Mouse (Mus musculus) left cerebral cortex, adult 11 months (tissue): ENCODE measurements around the gene Apold1.

ENCODE experiments used
- DNase-seq: peaks from one replicate; pipeline ENCODE4 v3.0.0; 2022; ENCODE audit warnings: low spot score

Gene Apold1

DNA sequence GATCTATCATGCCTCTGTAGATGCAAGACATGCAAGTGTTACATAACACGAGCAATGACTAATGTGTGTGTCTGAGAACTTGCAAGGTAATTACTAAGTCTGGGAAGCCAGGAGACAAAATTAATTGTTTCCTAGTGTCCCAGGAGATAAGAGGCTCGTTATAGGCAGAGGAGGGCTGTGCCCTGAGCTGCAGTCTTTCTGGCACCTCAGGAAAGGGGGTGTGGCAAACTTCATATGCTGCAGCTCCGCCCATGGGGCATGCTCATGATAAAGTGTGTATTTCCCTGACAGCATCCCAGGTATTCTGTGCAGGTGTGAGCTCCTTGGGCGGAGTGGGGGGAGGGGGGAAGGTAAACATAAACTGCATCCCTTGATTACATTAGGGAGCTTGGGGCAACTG is 9.4 kb upstream of the Apold1 start:
- DNase-seq: no peak

DNA sequence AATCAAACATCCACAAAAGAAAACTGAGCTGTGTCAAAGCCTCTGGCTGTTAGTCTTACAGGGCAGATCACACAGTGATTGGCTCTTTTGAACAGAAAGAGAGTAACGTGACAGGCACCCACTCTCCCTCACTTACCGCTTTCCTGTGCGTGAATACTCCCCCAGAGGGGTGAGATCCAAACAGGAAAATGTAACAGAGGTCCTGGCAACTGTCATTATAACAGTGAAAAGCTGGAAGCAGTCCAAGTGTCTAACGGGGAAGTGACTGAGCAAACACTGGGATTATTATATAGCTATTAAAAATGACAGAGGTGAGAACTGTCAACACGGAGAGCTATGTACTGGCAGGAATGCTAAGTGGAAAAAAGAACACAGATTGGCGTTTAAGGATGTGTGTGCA is 4.9 kb upstream of the Apold1 start:
- DNase-seq: no peak

DNA sequence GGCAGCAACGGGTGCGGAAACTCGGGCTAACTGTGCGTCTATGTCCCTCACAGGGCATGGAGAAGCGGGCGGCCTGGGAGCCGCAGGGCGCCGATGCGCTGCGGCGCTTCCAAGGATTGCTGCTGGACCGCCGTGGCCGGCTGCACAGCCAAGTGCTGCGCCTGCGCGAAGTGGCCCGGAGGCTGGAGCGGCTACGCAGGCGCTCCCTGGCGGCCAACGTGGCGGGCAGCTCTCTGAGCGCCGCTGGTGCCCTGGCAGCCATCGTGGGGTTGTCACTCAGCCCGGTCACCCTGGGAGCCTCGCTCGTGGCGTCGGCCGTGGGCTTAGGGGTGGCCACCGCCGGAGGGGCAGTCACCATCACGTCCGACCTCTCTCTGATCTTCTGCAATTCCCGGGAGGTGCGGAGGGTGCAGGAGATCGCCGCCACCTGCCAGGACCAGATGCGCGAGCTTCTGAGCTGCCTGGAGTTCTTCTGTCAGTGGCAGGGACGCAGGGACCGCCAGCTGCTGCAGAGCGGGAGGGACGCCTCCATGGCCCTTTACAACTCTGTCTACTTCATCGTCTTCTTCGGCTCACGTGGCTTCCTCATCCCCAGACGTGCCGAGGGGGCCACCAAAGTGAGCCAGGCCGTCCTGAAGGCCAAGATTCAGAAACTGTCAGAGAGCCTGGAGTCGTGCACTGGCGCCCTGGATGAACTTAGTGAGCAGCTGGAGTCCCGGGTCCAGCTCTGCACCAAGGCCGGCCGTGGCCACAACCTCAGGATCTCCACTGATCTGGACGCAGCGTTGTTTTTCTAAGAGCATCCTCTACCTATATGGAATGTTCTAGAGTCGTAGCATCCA is 2.2 kb downstream of the Apold1 start:
- peak; percentile 77 for DNase-seq

DNA sequence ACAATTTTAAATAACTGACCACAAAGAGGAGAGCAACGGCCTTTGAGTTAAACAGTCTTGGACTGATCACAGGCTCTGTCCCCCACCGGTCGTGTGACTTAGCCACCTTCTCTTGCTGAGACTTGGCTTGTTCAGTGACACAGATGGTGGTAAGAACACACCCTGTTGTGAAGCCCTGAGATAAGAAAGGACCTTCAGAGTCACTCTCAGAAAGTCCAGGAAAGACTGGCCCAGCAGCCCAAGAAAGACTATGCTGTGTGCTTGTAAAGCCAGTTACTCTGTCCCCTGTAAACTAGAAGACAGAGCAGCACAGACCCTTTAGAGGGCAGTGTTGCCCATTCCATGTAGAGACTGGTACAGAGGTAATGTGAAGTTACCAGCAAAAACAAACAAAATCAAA is 3.2 kb downstream of the Apold1 start:
- DNase-seq: no peak

DNA sequence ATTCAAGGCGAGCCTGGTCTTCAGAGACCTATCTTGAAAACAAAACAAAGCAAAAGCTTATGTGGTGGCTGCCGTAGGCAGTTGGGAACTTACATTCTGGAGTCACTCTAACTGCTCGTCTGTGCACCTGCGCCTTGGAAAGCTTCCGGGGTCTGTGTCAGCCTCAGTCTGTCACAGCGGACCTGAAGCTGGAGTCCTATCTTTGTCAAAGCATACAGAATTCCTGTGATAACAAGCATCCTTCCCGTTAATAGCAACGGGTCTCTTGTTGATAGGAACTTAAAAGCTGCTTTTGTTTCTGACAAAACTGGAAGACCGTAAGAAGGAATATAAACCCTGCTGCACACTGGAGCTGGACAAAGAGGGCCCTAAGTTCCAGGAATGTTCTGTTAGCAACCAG is 6.9 kb downstream of the Apold1 start:
- no peak for DNase-seq

DNA sequence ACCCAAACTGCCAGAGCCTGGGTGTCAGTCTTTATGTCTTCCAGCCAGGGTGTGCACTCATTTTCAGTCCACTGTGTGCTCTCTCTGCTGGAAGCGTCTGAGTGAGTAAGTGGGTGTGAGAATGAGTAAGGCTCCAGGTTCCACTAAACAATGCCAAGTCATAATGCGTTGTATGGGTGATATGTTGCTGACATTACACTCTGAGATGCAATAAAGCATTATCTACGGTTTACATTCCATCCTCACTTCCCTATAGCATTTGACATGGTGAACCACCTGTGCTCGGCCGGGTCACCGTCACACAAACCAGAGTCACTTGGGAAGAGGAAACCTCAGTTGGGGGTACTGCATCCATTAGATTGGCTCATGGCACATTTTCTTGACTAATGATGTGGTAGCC is 9.2 kb downstream of the Apold1 start:
- no peak for DNase-seq

DNA sequence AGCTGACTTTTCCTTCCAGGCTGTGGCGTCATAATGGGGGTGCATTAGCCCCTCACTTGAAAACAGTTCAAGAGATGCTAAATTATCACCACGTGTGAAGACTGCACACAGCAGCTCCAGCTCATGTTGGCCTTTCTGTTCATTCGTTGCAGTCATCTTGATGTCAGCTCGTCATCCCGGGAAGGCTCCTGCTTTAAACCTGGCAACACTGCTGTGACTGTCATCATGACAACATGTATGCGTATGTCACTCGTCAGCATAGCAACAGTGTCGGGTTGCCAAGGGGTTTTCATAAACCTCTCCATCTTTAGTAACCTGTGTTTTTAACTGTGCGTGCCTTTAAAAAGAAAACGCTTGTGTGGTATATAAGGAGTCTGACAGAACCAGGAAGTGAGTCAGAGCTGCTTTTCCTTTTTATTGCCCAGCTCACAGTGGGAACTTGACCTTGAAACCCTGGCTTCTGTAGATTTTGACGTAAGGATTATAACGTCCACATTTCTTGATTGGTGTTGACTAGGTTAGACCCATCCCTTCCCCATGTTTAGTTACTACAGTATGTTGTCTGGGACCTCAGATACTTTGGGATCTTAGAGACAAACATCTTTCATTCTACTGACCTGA is 12.6 kb downstream of the Apold1 start:
- no peak for DNase-seq

DNA sequence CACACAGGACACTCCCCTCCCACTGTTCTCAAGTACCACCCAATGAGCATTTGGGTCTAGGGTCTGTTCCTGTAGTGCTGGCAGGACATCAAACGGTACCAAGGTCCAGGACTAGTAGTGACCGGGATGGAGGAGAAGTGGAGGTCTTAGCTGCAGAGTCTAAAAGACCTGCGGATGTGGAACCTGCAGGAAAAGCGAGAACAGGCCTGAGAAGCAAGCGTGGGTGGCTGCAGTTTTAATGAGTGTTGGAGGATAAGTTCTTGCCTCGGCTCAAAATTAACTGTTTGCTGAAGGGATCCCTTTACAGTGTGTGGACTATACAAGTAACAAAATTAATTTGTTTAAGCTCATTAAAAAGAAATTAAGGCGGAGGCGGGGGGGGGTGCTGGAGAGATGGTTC is 13.5 kb downstream of the Apold1 start:
- DNase-seq: no peak

DNA sequence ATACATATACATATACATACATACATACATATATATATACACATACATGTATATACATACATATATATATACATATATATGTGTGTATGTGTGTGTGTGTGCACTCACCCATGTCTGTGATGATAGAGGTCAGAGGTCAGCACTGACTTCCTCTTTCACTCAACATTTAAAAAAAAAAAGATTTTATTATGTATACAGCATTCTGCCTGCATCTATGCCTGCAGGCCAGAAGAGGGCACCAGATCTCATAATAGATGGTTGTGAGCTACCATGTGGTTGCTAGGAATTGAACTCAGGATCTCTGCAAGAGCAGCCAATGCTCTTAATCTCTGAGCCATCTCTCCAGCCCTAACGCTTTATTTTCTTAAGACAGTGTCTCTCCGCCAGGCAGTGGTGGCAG is 15.4 kb downstream of the Apold1 start:
- no peak for DNase-seq

DNA sequence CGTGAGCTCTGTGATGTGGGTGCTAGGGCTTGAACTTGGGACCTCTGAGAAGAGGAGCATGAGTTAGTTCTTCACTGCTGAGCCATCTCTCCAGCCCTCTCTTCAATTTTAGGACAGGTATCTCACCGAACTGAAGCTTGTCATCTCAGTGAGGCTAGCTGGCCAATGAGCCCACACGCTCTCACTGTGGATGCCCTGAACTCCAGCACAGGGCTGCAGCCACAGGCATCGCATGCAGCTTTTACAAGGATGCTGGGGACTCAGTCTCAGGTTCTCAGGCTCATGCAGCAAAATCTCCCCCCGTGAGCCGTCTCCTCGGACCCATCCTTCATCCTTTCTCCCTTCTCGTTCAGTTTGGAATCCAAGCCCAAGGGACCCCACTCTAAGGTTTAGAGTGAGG is 16.6 kb downstream of the Apold1 start:
- DNase-seq: no peak

DNA sequence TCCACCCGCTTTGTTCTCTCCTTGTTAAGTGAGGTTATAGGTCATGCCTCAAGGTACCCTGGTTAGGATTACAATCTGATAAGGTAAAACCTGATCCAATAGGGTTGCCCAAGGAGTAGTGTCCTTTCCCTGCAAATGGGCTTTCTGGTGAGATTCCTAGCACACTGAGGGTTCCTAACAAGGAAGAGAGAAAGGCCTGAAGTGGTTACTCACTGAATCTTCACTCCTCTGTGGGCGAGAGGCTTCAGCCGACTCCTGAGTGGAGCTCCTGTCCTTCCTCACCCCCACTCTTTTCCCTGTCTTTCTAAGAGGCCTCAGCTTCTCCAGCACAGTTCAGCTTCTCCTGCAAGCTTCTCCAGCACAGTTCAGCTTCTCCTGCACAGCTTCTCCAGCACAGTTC is 17.3 kb downstream of the Apold1 start:
- DNase-seq: no peak

DNA sequence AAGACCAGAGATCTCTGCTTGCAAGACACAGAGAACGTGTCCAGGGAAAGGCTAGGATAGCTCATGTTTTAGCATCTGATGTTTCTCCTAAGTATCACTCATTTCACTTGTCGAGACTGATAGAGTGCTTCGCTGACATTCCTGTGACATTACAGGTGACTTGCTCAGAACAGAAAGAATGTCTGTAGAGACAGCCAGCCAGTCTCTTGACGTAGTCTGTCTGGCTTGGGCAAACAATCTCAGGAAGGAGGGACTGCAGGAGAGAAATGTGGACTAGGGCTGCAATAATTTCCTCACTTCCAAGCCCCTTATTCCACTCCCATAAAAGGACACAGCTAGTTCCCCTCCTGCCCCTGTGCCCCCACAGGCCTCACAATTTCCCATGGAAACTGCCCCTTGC is 18.8 kb downstream of the Apold1 start:
- no peak for DNase-seq

DNA sequence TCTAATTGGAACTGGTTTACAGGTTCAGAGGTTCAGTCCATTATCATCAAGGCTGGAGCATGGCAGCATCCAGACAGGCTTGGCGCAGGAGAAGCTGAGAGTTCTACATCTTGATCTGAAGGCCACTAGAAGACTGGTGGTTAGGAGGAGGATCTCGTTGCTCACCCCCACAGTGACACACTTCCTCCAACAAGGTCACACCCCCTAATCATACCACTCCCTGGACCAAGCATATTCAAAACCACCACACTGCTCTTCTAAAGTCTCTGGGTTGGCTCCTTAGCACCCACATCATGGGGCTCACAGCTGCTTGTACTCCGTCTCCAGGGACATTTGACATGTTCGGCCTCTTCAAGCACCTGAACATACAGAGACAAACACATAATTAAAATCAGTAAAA is 20.5 kb downstream of the Apold1 start:
- no peak for DNase-seq

DNA sequence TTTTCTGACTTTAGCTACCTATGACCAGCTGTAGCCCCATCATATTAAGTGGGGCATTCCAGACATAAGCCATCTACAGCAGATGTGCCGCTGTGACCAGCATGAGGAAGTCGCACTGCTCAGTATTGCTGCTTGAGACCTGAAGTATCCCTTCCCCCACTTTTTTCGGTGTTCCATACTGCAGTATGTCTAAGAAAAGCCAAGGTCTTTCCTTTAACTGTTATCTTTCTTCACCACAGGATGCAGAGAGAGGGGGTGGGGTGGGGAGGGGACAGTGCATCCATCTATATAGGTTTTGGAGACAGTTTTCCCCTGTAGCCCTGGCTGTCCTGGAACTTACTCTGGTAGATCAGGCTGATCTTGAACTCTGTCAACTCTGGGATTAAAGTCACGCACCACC is 24.9 kb downstream of the Apold1 start:
- no peak for DNase-seq

DNA sequence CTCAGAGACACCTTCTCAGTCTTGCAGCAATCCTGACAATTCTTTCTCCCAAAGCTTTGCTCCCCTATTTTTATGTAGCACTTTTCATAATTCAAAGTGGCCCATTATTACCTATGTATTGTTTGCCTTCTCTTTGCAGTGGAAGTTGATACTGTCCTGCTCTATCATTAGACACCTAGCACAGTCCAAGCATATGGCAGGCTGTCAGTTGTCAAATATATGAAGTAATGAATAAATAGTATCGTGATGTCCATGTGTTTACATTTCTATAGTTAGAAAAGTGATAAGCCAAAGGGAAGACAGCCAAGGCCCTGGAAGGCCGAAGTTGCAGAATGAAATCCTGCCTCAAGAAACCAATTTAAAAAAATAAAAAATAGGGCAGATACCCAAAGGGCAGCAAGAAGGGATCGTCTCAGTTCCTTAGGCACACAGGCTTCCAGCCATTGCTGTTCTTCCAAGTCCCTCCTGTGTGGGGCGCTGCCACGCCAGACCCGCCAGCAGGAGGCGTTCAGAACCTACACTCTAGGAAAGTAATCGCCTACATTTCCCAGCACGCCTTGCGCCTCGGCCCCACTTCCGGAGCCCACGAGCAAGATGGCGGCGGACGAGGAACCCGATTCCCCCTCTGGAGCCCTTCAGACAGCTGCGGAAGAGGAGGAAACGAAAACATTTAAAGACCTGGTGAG is 29.7 kb downstream of the Apold1 start, which contains the start of gene Ddx47:
Ddx47 (plus strand) TSS at position 565 of the 686 bp plus-strand sequence.
- DNase-seq: peak; percentile 93

DNA sequence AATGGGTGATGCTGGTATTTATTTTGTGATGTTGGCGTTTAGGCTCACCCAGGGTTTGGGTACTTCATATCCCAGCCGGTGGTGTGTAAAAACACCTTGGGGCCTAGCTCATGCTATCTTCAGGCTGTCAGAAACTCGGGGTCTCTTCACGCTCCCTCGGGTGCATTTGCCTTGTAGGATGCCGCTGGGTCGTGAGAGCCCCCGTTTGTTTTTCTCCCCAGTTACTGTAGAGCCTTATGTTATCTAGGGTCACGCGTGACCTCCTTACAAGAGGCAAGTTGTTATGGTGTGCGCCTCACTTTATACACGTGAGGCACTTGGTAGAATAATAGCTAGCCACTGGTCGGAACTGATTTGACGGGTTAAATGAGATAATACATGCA is 30.2 kb downstream of the Apold1 start:
- DNase-seq: no peak

DNA sequence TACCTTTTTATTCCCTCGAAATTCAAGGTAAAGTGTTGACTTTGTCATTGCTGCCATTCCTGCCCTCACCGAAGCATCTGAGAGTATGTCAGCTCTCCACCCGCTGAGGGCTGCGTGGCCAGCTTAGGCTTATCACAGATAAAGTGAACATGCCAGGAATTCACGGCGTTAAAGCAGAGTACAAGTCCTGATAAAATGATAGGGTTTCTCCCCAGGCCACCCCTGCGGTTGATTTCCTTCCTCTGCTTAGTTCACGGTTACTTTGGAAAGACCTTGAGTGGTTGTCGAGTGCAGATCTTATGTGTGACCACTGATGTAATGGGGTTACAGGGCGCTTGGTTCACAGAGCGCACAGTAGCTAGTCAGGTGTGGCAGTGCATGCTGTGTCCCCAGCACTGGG is 35.7 kb downstream of the Apold1 start:
- no peak for DNase-seq

DNA sequence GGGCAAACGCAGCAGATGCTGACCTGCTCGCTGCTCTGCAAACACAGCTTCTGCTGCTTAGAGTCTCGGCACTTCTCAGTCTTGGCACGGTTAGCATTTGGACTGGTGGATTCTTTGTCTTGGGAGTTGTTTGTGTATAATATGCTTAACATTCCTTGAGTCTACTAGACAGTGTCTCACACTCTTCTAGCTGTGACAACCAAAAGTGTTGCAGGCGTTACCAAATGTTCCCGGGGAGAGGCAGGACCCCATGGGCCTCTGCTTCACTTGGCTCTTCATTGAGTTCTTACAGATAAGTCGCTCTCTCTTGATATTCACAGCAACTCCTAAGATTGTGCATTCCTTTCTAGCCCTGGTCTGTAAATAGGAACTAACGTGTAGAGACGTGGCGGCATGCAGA is 38.0 kb downstream of the Apold1 start:
- no peak for DNase-seq

DNA sequence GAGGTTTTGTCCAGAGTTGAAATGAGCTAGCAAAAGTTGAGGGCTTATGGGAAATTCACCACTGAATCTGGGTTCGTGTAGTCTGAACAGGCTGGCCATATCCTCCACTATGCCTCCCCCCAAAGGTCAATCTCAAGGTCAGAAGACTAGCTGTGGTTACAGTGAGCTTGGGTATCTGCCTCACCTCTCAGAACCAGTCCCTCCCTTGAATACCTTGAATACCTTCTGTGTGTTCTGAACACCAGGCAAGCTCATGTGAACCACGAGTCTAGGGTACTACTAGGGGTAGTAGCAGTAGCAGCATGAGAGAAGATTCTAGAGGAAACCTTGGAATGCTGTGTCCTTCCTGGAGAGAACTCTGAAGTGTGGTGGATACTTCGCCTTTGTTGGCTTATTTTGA is 40.1 kb downstream of the Apold1 start:
- no peak for DNase-seq

DNA sequence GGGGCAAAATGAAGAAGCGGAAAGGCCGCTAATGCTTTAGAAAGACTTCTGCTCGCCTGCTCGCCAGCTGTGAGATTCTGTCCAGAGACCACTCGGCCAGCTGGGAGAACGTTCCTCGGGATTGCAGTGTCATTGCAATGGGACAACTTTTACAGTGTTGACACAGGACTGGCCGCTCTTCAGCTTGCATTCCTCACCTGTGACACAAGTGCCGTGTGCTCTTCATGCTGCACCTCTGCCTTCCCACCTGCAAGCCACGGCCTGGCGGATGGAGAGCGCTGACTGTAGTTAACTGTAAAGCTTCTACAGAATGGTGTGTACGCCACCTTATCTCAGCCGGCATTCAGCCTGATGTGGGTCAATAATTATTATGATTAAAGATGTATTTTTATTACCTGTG is 41.9 kb downstream of the Apold1 start:
- DNase-seq: no peak

DNA sequence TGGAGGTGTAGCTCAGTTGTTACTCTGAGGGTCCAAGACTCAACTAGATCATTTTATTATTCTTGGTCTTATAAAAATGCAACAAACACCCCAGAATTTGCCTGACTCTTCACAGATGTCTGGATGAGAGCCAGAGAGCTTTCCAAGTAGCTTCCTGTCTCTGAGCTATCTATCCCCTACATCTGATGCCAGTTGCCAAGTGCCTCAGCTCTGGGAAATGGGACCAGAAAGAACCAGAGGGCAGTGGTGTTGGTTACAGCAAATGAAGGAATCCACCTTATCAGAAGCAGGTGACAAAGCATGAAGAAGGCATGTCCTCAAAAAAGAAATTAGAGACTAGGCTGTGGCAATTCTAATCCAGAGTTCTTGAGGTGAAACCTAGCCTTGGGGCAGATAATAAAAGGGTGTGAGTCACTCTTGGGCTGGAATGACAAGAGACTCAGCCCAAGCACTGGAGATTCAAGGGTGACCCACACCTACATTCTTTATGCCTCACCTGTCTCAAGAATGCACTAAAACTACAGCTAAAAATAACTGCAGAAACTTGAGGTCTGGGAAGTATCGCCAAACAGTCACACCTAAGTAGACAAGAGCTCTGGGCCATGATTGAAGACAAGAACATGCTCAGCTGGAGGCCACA is 43.4 kb downstream of the Apold1 start:
- no peak for DNase-seq

DNA sequence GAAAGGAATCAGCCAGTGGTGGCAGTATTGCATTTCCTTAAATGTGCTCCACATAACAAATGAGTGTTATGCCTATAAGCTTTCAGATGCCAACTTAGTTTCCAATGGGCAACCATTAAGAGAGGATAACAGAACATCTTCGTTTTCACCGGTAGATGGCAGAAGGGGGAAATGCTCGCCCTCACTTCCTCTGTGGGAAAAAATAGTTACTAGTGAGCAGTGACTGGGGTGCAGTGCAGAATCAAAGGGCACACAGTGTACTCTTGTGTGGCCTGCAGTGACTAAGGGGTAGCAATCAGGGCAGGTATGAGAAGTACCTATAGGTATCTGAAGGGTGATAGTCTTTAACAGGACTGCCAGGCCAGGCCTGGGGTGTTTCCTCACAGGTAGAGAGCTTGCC is 44.7 kb downstream of the Apold1 start:
- no peak for DNase-seq

DNA sequence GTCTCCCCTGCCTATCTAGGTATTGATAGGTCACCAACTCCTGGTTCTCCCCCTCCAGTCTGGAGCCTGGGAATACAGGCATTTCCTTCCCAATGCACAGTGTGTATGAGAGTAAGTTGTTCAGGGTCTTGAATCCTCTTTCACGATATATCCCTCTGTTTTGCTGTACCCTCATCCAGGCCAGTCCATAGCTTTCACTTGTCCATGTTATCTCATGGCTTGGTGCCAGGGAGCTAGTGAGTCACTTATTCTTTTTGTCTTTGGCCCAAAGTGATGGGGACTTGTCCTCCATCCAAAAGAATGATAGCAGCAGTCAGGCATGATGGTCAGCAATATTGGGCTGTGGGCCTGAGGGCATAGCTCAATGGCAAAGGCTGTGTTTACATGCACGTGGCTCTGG is 45.2 kb downstream of the Apold1 start:
- DNase-seq: no peak
